Mouse (Mus musculus): ENCODE data around the gene Cpb1.

DNA sequence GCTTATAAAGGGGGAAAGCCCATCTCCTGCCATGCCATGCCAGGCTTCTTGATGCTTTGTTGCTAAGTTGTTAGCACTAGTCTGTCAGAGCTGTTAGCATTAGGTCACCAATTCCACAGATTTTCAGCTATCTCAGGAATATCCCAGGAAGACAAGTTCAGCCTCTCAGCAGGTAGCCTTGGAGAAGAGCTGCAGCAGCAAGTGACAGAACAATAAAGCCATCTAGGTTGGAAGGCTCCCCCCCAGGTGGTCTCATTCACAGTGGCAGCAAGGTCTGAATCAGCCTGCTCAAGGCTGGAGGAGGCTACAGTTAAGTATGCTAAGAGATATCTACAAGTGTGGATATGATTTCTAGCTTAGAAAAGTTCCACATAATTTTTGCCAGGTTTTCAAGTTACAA is 15.8 kb upstream of the Cpb1 start:
- TF ChIP-seq CTCF (IDR thresholded peaks at IDR 0.05), result no peak
- no peak for TF ChIP-seq EP300 (IDR thresholded peaks at IDR 0.05)
